Mouse (Mus musculus): ENCODE results near the gene Pgam2.
"Not testable (repeated sequence)": the region's sequence is repeated elsewhere in the genome, so short reads cannot be mapped to it uniquely, and the experiment has no call there.

DNA sequence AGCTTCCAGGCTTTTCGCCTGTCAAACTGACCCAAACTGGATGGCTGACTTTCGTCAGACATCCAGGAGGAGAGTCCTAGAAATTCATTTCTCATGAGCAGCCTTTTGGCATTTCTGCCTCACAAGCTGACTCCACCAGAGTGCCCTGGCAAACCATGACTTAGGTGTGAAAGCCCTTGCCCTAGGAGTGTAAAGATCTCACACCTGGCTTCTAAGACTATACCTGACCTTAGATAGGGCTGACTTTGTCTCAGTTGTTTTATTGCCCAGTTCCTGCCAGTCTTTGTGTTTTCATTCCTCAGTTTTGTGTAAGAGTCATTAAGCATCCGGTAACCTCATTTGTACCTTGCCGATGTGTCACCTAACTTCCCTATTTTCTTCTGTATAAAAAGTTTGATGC, 6.0 kb upstream of the Pgam2 start:
- TF ChIP-seq POLR2A (IDR thresholded peaks at IDR 0.05; ENCODE audit: borderline replicate concordance, insufficient read depth, low read length); CTCF (IDR thresholded peaks at IDR 0.05; ENCODE audit: borderline replicate concordance, insufficient read depth, low read depth, low read length): not testable (repeated sequence)

Data from cerebellum, adult 2 months (tissue).